Mouse (Mus musculus) lung, postnatal 14 days (tissue): ENCODE data around the gene Tbc1d17.

Source experiments
- DNase-seq: peaks from one replicate; pipeline ENCODE4 v3.0.0; 2021

Tbc1d17 gene

GRCm38 (mm10) chr7:44868919-44869696 is 20.2 kb upstream of the Tbc1d17 start:
- DNase-seq: peak; percentile 72

GRCm38 (mm10) chr7:44868465-44868864 is 19.6 kb upstream of the Tbc1d17 start:
- DNase-seq: peak; percentile 63

- DNase-seq: no peak
These were observed 18.9 kb upstream of the Tbc1d17 start for GRCm38 (mm10) chr7:44867802-44868201.

GRCm38 (mm10) chr7:44867010-44867702 is 18.3 kb upstream of the Tbc1d17 start:
- DNase-seq: no peak

GRCm38 (mm10) chr7:44866276-44867009 is 17.6 kb upstream of the Tbc1d17 start:
- peak; percentile 66 for DNase-seq

GRCm38 (mm10) chr7:44864595-44865542 is 16.0 kb upstream of the Tbc1d17 start:
- peak; percentile 37 for DNase-seq

GRCm38 (mm10) chr7:44863982-44864494 is 15.2 kb upstream of the Tbc1d17 start:
- DNase-seq: no peak

GRCm38 (mm10) chr7:44863210-44863609 is 14.3 kb upstream of the Tbc1d17 start:
- DNase-seq: no peak

- no peak for DNase-seq
These were observed 13.6 kb upstream of the Tbc1d17 start for GRCm38 (mm10) chr7:44862434-44862833.

GRCm38 (mm10) chr7:44861429-44861816 is 12.5 kb upstream of the Tbc1d17 start:
- no peak for DNase-seq

GRCm38 (mm10) chr7:44860576-44861428 is 11.9 kb upstream of the Tbc1d17 start:
- DNase-seq: peak; percentile 78

- no peak for DNase-seq
These were observed 11.0 kb upstream of the Tbc1d17 start for GRCm38 (mm10) chr7:44859896-44860295.

GRCm38 (mm10) chr7:44857905-44858304 is 9.0 kb upstream of the Tbc1d17 start:
- DNase-seq: peak; percentile 50

- peak; percentile 85 for DNase-seq
These were observed 8.2 kb upstream of the Tbc1d17 start, which contains the start of gene Pnkp for GRCm38 (mm10) chr7:44857042-44857552. TSS of gene Pnkp (plus strand) at chr7:44857139.

GRCm38 (mm10) chr7:44856265-44856916 is 7.5 kb upstream of the Tbc1d17 start:
- no peak for DNase-seq

- no peak for DNase-seq
These were observed 6.2 kb upstream of the Tbc1d17 start for GRCm38 (mm10) chr7:44855036-44855435.

- DNase-seq: peak; percentile 83
These were observed 5.6 kb upstream of the Tbc1d17 start for GRCm38 (mm10) chr7:44854356-44855031.

GRCm38 (mm10) chr7:44853596-44854355 is 4.9 kb upstream of the Tbc1d17 start:
- DNase-seq: no peak

GRCm38 (mm10) chr7:44853065-44853464 is 4.2 kb upstream of the Tbc1d17 start:
- no peak for DNase-seq
